Mouse (Mus musculus): ENCODE measurements around the gene Adamtsl2. TPM values are rescaled to one million over a fixed set of nuclear protein-coding genes. Genes with fewer than 3 reads are reported as not detected.

The Adamtsl2 gene
- total and polyA plus RNA-seq, 3 experiments, result 9.2 to 27.0 (median 18.9) TPM

GRCm38 (mm10) chr2:27058251-27058650 lies 20.9 kb upstream of the Adamtsl2 start:
- Histone ChIP-seq H3K4me1 (ENCODE audit: control insufficient read depth, insufficient read depth, low read length) (peaks cover 2% of the 10 kb centered on the region; the same call in 1 of the 2 replicates), H3K27me3 (ENCODE audit: control insufficient read depth, insufficient read depth, low read length) (no peaks in the 10 kb centered on the region), H3K79me2 (replicated peaks; ENCODE audit: control insufficient read depth, insufficient read depth, low read length) (no peaks in the 10 kb centered on the region), H3K9ac (ENCODE audit: low read depth, low read length) (no peak overlapping the region), H3K36me3 (ENCODE audit: control insufficient read depth, insufficient read depth, low read length) (no peaks in the 10 kb centered on the region), H3K27ac (no peak overlapping the region), H3K4me3 (no peak overlapping the region)
- intact Hi-C loops (cut with DNase I), result no loop called here
- WGBS, result 64% methylated on average over 4 of the region's 4 CpGs
- no peak for DNase-seq
- TF ChIP-seq EP300 (IDR thresholded peaks at IDR 0.05; ENCODE audit: insufficient read depth, low read depth, low read length) (no peak), CTCF (IDR thresholded peaks at IDR 0.05) (no peak), POLR2A (IDR thresholded peaks at IDR 0.05; ENCODE audit: insufficient read depth, low read depth, low read length) (no peak)

- WGBS, result 51% methylated on average over 12 of the region's 12 CpGs
- H3K36me3 ChIP-seq (ENCODE audit: control insufficient read depth, insufficient read depth, low read length), result no peaks in the 10 kb centered on the region
- peaks cover 2% of the 10 kb centered on the region; the same call in 1 of the 2 replicates for H3K4me1 ChIP-seq (ENCODE audit: control insufficient read depth, insufficient read depth, low read length)
- TF ChIP-seq POLR2A (IDR thresholded peaks at IDR 0.05; ENCODE audit: insufficient read depth, low read depth, low read length) (no peak), CTCF (IDR thresholded peaks at IDR 0.05) (no peak), EP300 (IDR thresholded peaks at IDR 0.05; ENCODE audit: insufficient read depth, low read depth, low read length) (no peak)
- no peak overlapping the region for H3K9ac ChIP-seq (ENCODE audit: low read depth, low read length)
- intact Hi-C loops (cut with DNase I), result no loop called here
- H3K4me3 ChIP-seq, result no peak overlapping the region
- DNase-seq, result no peak
- H3K27ac ChIP-seq, result no peak overlapping the region
- H3K79me2 ChIP-seq (replicated peaks; ENCODE audit: control insufficient read depth, insufficient read depth, low read length), result no peaks in the 10 kb centered on the region
- H3K27me3 ChIP-seq (ENCODE audit: control insufficient read depth, insufficient read depth, low read length), result no peaks in the 10 kb centered on the region
These were observed 20.4 kb upstream of the Adamtsl2 start for GRCm38 (mm10) chr2:27058751-27059150.

- H3K4me1 ChIP-seq (ENCODE audit: control insufficient read depth, insufficient read depth, low read length), result peaks cover 2% of the 10 kb centered on the region; the same call in 1 of the 2 replicates
- H3K27me3 ChIP-seq (ENCODE audit: control insufficient read depth, insufficient read depth, low read length), result no peaks in the 10 kb centered on the region
- no peak for DNase-seq
- no peaks in the 10 kb centered on the region for H3K36me3 ChIP-seq (ENCODE audit: control insufficient read depth, insufficient read depth, low read length)
- H3K4me3 ChIP-seq, result no peak overlapping the region
- intact Hi-C loops (cut with DNase I), result no loop called here
- H3K9ac ChIP-seq (ENCODE audit: low read depth, low read length), result no peak overlapping the region
- 75% methylated on average over 9 of the region's 9 CpGs for WGBS
- TF ChIP-seq CTCF (IDR thresholded peaks at IDR 0.05) (no peak), POLR2A (IDR thresholded peaks at IDR 0.05; ENCODE audit: insufficient read depth, low read depth, low read length) (no peak), EP300 (IDR thresholded peaks at IDR 0.05; ENCODE audit: insufficient read depth, low read depth, low read length) (no peak)
- H3K79me2 ChIP-seq (replicated peaks; ENCODE audit: control insufficient read depth, insufficient read depth, low read length), result no peaks in the 10 kb centered on the region
- H3K27ac ChIP-seq, result no peak overlapping the region
These were observed 20.0 kb upstream of the Adamtsl2 start for GRCm38 (mm10) chr2:27059187-27059586.

GRCm38 (mm10) chr2:27067124-27067523 lies 12.1 kb upstream of the Adamtsl2 start:
- Histone ChIP-seq H3K4me3 (no peak overlapping the region), H3K36me3 (ENCODE audit: control insufficient read depth, insufficient read depth, low read length) (no peaks in the 10 kb centered on the region), H3K27me3 (ENCODE audit: control insufficient read depth, insufficient read depth, low read length) (no peaks in the 10 kb centered on the region), H3K79me2 (replicated peaks; ENCODE audit: control insufficient read depth, insufficient read depth, low read length) (no peaks in the 10 kb centered on the region), H3K4me1 (ENCODE audit: control insufficient read depth, insufficient read depth, low read length) (peaks cover 4% of the 10 kb centered on the region), H3K27ac (no peak overlapping the region), H3K9ac (ENCODE audit: low read depth, low read length) (no peak overlapping the region)
- DNase-seq, result no peak
- 92% methylated on average over 2 of the region's 2 CpGs for WGBS
- intact Hi-C loops (cut with DNase I), result no loop called here
- no peak for TF ChIP-seq CTCF (IDR thresholded peaks at IDR 0.05)
- TF ChIP-seq EP300 (IDR thresholded peaks at IDR 0.05; ENCODE audit: insufficient read depth, low read depth, low read length), result no peak
- no peak for TF ChIP-seq POLR2A (IDR thresholded peaks at IDR 0.05; ENCODE audit: insufficient read depth, low read depth, low read length)

- WGBS, result 70% methylated on average over 2 of the region's 2 CpGs
- TF ChIP-seq EP300 (IDR thresholded peaks at IDR 0.05; ENCODE audit: insufficient read depth, low read depth, low read length), result no peak
- TF ChIP-seq CTCF (IDR thresholded peaks at IDR 0.05), result no peak
- no peak for TF ChIP-seq POLR2A (IDR thresholded peaks at IDR 0.05; ENCODE audit: insufficient read depth, low read depth, low read length)
- Histone ChIP-seq H3K9ac (ENCODE audit: low read depth, low read length) (no peak overlapping the region), H3K4me3 (no peak overlapping the region), H3K79me2 (replicated peaks; ENCODE audit: control insufficient read depth, insufficient read depth, low read length) (no peaks in the 10 kb centered on the region), H3K27ac (no peak overlapping the region), H3K4me1 (ENCODE audit: control insufficient read depth, insufficient read depth, low read length) (peaks cover 4% of the 10 kb centered on the region), H3K36me3 (ENCODE audit: control insufficient read depth, insufficient read depth, low read length) (no peaks in the 10 kb centered on the region), H3K27me3 (ENCODE audit: control insufficient read depth, insufficient read depth, low read length) (no peaks in the 10 kb centered on the region)
- intact Hi-C loops (cut with DNase I), result no loop called here
- no peak for DNase-seq
These were observed 11.2 kb upstream of the Adamtsl2 start for GRCm38 (mm10) chr2:27067996-27068395.

GRCm38 (mm10) chr2:27069646-27070045 lies 9.5 kb upstream of the Adamtsl2 start:
- Histone ChIP-seq H3K36me3 (ENCODE audit: control insufficient read depth, insufficient read depth, low read length) (no peaks in the 10 kb centered on the region), H3K4me1 (ENCODE audit: control insufficient read depth, insufficient read depth, low read length) (peaks cover 7% of the 10 kb centered on the region), H3K27ac (no peak overlapping the region), H3K4me3 (no peak overlapping the region), H3K27me3 (ENCODE audit: control insufficient read depth, insufficient read depth, low read length) (no peaks in the 10 kb centered on the region), H3K9ac (ENCODE audit: low read depth, low read length) (no peak overlapping the region), H3K79me2 (replicated peaks; ENCODE audit: control insufficient read depth, insufficient read depth, low read length) (no peaks in the 10 kb centered on the region)
- intact Hi-C loops (cut with DNase I), result no loop called here
- WGBS, result 74% methylated on average over 3 of the region's 3 CpGs
- no peak for TF ChIP-seq POLR2A (IDR thresholded peaks at IDR 0.05; ENCODE audit: insufficient read depth, low read depth, low read length)
- no peak for DNase-seq
